Mouse (Mus musculus) layer of hippocampus, postnatal 36 days (tissue): Measurements from ENCODE around the gene Olfr1056. TPM values are rescaled to one million over a fixed set of nuclear protein-coding genes. Genes with fewer than 3 reads are reported as not detected.
"Not testable (repeated sequence)": the region's sequence is repeated elsewhere in the genome, so short reads cannot be mapped to it uniquely, and the experiment has no call there.

ENCODE experiments used
- DNase-seq, 2 experiments: peaks; one replicate each; pipeline ENCODE4 v3.0.0; 2022
- total RNA-seq, 2 experiments: library from RNA; stranded (reverse); gene quantifications; 2 replicates each; pipeline ENCODE4 v1.2.3; 2021

The Olfr1056 gene
- total RNA-seq = not detected

DNA sequence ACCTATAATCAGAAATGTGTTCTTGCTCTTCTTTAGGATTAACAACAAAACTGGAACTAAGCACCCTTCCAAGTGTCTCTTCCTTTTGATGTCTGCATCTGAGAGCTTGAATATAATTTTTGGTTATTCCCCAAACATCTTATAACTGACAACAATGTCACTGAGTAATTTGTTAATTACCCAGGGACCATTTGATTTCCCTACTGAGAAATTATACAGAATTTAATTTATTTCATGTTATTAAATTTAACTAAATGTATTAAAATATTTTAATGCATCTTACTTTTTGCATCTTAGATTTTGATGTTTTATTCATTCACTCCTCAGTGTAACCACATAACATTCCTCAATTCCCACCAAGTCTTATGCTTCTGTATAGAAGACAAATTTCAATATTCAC is at the start of gene Olfr1056:
TSS of gene Olfr1056 (minus strand) at position 101 of the 400 bp plus-strand sequence.
- no peak for DNase-seq

DNA sequence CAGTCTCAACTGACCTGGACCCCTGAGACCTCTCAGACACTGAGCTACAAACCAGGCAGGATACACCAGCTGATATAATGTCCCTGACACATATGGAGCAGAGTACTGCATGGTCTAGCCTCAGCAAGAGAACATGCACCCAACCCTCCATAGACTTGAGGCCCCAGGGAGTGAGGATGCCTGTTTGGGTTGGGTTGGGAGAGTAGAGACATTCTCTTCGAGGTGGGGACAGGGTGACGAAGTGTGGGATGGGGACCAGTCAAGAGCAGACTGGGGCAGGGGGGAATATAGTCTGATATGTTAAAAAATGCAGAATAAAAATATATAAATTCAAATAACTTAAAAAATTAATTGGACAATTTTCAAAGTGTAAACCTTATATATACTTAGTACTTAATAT is 32.8 kb upstream of the Olfr1056 start:
- no peak for DNase-seq

GRCm38 (mm10) chr2:86388461-86388860 is 26.2 kb upstream of the Olfr1056 start, which contains the start of gene Olfr1058:
Olfr1058 (minus strand) TSS chr2:86388561.
- not testable (repeated sequence) for DNase-seq

DNA sequence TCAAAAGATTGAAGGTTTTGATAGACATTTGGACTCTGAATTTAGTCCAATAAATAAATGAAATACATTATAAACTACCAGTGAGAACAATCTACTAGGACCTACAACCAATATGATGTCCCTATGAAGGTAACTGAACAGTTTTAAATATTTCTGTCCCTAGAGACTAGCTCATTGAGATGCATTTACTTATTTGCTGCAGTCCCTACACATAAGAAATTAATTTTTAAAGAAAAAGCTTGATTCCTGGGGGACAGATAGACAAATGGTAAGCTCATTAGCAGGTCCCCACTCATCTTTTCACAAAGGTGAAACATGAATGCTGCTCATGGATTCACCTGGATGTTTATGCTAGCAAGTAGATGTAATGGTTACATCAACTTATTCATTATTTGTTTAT is 16.0 kb upstream of the Olfr1056 start, which contains the start of gene Olfr1057:
TSS of gene Olfr1057 (minus strand) at position 101 of the 400 bp plus-strand sequence.
- DNase-seq = no peak

DNA sequence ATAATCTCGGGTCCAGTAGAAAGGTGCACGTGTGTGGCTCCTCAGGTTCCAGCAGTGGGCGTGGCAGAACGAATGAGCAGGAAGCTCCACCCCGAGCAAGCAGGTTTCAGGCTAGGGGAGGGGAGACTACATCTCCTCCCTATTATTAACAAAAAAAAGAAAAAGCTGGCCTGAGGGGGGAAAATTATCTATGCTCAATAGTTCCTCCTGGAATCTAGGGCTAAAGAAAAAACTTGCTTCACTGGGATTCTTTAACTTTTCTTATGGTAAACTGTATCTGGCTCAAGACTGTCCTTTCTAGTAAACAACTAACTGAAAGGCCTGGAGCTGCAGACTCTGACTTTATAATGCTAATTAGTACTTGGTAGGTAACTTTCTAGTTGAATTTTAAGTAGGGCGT is 4.1 kb upstream of the Olfr1056 start:
- DNase-seq = not testable (repeated sequence)

GRCm38 (mm10) chr2:86351751-86352150 is 10.5 kb downstream of the Olfr1056 start:
- not testable (repeated sequence) for DNase-seq

GRCm38 (mm10) chr2:86350184-86350583 is 12.1 kb downstream of the Olfr1056 start, which contains the start of gene Olfr1055:
Olfr1055 (minus strand) TSS chr2:86350284.
- no peak for DNase-seq

GRCm38 (mm10) chr2:86335333-86335732 is 26.9 kb downstream of the Olfr1056 start, which contains the start of gene Olfr1054:
Olfr1054 (minus strand) TSS chr2:86335433.
- no peak for DNase-seq

GRCm38 (mm10) chr2:86315184-86315583 is 47.1 kb downstream of the Olfr1056 start, which contains the start of gene Olfr1053:
Olfr1053 (minus strand) TSS chr2:86315284.
- DNase-seq = no peak

Other genes with a start within 250 kb of the Olfr1056 start
- gene Olfr1039, start 226.5 kb downstream of the Olfr1056 start, total RNA-seq = not detected
- gene Olfr1040, start 215.7 kb downstream of the Olfr1056 start, total RNA-seq = not detected
- not detected for gene Olfr1042, start 200.6 kb downstream of the Olfr1056 start, total RNA-seq
- not detected for gene Olfr1043, start 194.9 kb downstream of the Olfr1056 start, total RNA-seq
- not detected for gene Olfr1044, start 184.6 kb downstream of the Olfr1056 start, total RNA-seq
- gene Olfr52, start 176.8 kb downstream of the Olfr1056 start, total RNA-seq = not detected
- gene Olfr1045, start 159.5 kb downstream of the Olfr1056 start, total RNA-seq = not detected
- gene Olfr1046, start 143.2 kb downstream of the Olfr1056 start, total RNA-seq = not detected
- not detected for gene Olfr1047, start 131.1 kb downstream of the Olfr1056 start, total RNA-seq
- gene Olfr1048, start 122.2 kb downstream of the Olfr1056 start, total RNA-seq = not detected
- not detected for gene Olfr1049, start 104.1 kb downstream of the Olfr1056 start, total RNA-seq
- gene Olfr1051, start 83.4 kb downstream of the Olfr1056 start, total RNA-seq = not detected
- gene Olfr1052, start 70.0 kb downstream of the Olfr1056 start, total RNA-seq = not detected
- not detected for gene Olfr1053, start 47.2 kb downstream of the Olfr1056 start, total RNA-seq
- gene Olfr1054, start 27.0 kb downstream of the Olfr1056 start, total RNA-seq = not detected
- gene Olfr1055, start 12.2 kb downstream of the Olfr1056 start, total RNA-seq = not detected
- gene Olfr1057, start 15.9 kb upstream of the Olfr1056 start, total RNA-seq = not detected
- not detected for gene Olfr1058, start 26.1 kb upstream of the Olfr1056 start, total RNA-seq
- gene Olfr1061, start 51.6 kb upstream of the Olfr1056 start, total RNA-seq = not detected
- not detected for gene Olfr1062, start 64.3 kb upstream of the Olfr1056 start, total RNA-seq
- gene Olfr1065, start 88.1 kb upstream of the Olfr1056 start, total RNA-seq = not detected
- gene Olfr1066, start 93.8 kb upstream of the Olfr1056 start, total RNA-seq = not detected
- gene Olfr228, start 124.9 kb upstream of the Olfr1056 start, total RNA-seq = not detected
- not detected for gene Olfr1076, start 146.0 kb upstream of the Olfr1056 start, total RNA-seq
- not detected for gene Olfr1079, start 180.0 kb upstream of the Olfr1056 start, total RNA-seq
- gene Olfr1080, start 195.8 kb upstream of the Olfr1056 start, total RNA-seq = not detected
- not detected for gene Olfr1082, start 236.5 kb upstream of the Olfr1056 start, total RNA-seq